Mouse (Mus musculus) liver, adult (tissue): Measurements from ENCODE around the gene Mturn.

Experiments used
- GATA4 ChIP-seq: IDR thresholded peaks from 2 replicates; pipeline ENCODE4 v1.6.1; 2014; ENCODE audit warnings: mild to moderate bottlenecking, low read length; ENCODE audit not compliant: insufficient replicate concordance

Mturn gene

GRCm38 (mm10) chr6:54689686-54690085, 8.3 kb downstream of the Mturn start:
- no peak for TF ChIP-seq GATA4

GRCm38 (mm10) chr6:54690838-54691237, 9.4 kb downstream of the Mturn start:
- TF ChIP-seq GATA4 = no peak

GRCm38 (mm10) chr6:54691368-54692116, 10.1 kb downstream of the Mturn start:
- TF ChIP-seq GATA4 = no peak

GRCm38 (mm10) chr6:54692201-54692600, 10.8 kb downstream of the Mturn start:
- no peak for TF ChIP-seq GATA4

- TF ChIP-seq GATA4 = no peak
These were observed 11.9 kb downstream of the Mturn start for GRCm38 (mm10) chr6:54693286-54693685.

- no peak for TF ChIP-seq GATA4
These were observed 17.5 kb downstream of the Mturn start for GRCm38 (mm10) chr6:54698691-54699476.

GRCm38 (mm10) chr6:54699477-54700056, 18.1 kb downstream of the Mturn start:
- TF ChIP-seq GATA4 = no peak

- no peak for TF ChIP-seq GATA4
These were observed 19.1 kb downstream of the Mturn start for GRCm38 (mm10) chr6:54700516-54700915.

- no peak for TF ChIP-seq GATA4
These were observed 20.5 kb downstream of the Mturn start for GRCm38 (mm10) chr6:54701901-54702300.

GRCm38 (mm10) chr6:54703633-54704538, 22.5 kb downstream of the Mturn start:
- TF ChIP-seq GATA4 = no peak

GRCm38 (mm10) chr6:54704539-54704845, 23.1 kb downstream of the Mturn start:
- TF ChIP-seq GATA4 = no peak

GRCm38 (mm10) chr6:54704847-54705246, 23.4 kb downstream of the Mturn start:
- no peak for TF ChIP-seq GATA4

GRCm38 (mm10) chr6:54705387-54705909, 24.0 kb downstream of the Mturn start:
- no peak for TF ChIP-seq GATA4

- no peak for TF ChIP-seq GATA4
These were observed 24.7 kb downstream of the Mturn start for GRCm38 (mm10) chr6:54706099-54706498.
